Mouse (Mus musculus) G1E (cell line): Measurements from ENCODE around the gene Apoh. TPM values are rescaled to one million over a fixed set of nuclear protein-coding genes. Genes with fewer than 3 reads are reported as not detected.

Source experiments
- ATAC-seq: 2 replicates; pipeline ENCODE4 v1.8.0; 2016; ENCODE audit warnings: mild to moderate bottlenecking; ENCODE audit not compliant: insufficient number of reproducible peaks, poor library complexity, low FRiP score, severe bottlenecking; ENCODE audit errors: extremely low read depth
- DNase-seq: peaks from one replicate; pipeline ENCODE4 v3.0.0; 2012; ENCODE audit warnings: low spot score
- H3K27me3 ChIP-seq: 2 replicates; pipeline ENCODE4 v1.6.1; 2012; ENCODE audit warnings: mild to moderate bottlenecking, low read length, inconsistent platforms; ENCODE audit not compliant: insufficient read depth
- H3K36me3 ChIP-seq: replicated peaks from 2 replicates; pipeline ENCODE3; 2012; ENCODE audit warnings: mild to moderate bottlenecking, inconsistent platforms
- H3K4me1 ChIP-seq: 2 replicates; pipeline ENCODE4 v1.6.1; 2012; ENCODE audit warnings: low read depth, low read length, inconsistent platforms, mixed read lengths; ENCODE audit not compliant: insufficient read depth
- H3K4me3 ChIP-seq: 2 replicates; pipeline ENCODE4 v1.5.1; 2012; ENCODE audit warnings: low read depth, mild to moderate bottlenecking, inconsistent platforms, low read length, moderate library complexity, mixed read lengths
- H3K9me3 ChIP-seq: replicated peaks from 2 replicates; pipeline ENCODE4 v1.6.1; 2012; ENCODE audit warnings: inconsistent platforms
- CTCF ChIP-seq: IDR thresholded peaks from 2 replicates; pipeline ENCODE4 v1.5.1; 2012; ENCODE audit warnings: low read depth, low read length, inconsistent platforms, mixed read lengths
- GATA1 ChIP-seq: IDR thresholded peaks from 2 replicates; pipeline ENCODE4 v1.6.1; 2012; ENCODE audit warnings: borderline replicate concordance, low read length, inconsistent platforms, mixed read lengths
- GATA2 ChIP-seq: IDR thresholded peaks from 2 replicates; pipeline ENCODE4 v1.6.1; 2012; ENCODE audit warnings: low read depth, low read length, inconsistent platforms, borderline replicate concordance
- POLR2AphosphoS5 ChIP-seq: IDR thresholded peaks from 2 replicates; pipeline ENCODE4 v1.6.1; 2012; ENCODE audit warnings: low read depth, low read length, inconsistent platforms; ENCODE audit not compliant: insufficient replicate concordance
- TAL1 ChIP-seq: conservative IDR thresholded peaks from 2 replicates; pipeline ENCODE4 v1.6.1; 2012; ENCODE audit warnings: low read depth, low read length, inconsistent platforms, mixed read lengths
- polyA plus RNA-seq: library from polyadenylated mRNA; stranded (reverse); fragments of >175 nt; gene quantifications from 2 replicates; pipeline ENCODE4 v1.2.3, GENCODE M21; 2012
- total RNA-seq, 2 experiments: library from RNA; stranded (forward) in 1 of 2; stranded (reverse) in 1 of 2; fragments of 200-1000 nt in 1 of 2; fragments of >200 nt in 1 of 2; fragmentation: Nextera tagmentation in 1 of 2; gene quantifications; 2 replicates each; pipeline ENCODE4 v1.2.3; 2014 to 2017

Apoh gene
- total and polyA plus RNA-seq, 3 experiments, result not detected

GRCm38 (mm10) chr11:108309791-108310190 lies 33.4 kb upstream of the Apoh start:
- H3K27me3 ChIP-seq, result no peaks in the 10 kb centered on the region
- no peak for DNase-seq
- H3K4me3 ChIP-seq, result no peak overlapping the region
- H3K9me3 ChIP-seq, result peaks cover 38% of the 10 kb centered on the region
- H3K4me1 ChIP-seq, result no peaks in the 10 kb centered on the region
- no peak for ATAC-seq
- no peaks in the 10 kb centered on the region for H3K36me3 ChIP-seq
- TF ChIP-seq GATA2 (no peak), GATA1 (no peak), TAL1 (no peak), POLR2AphosphoS5 (no peak), CTCF (no peak)

- DNase-seq, result no peak
- peaks cover 34% of the 10 kb centered on the region for H3K9me3 ChIP-seq
- ATAC-seq, result no peak
- TF ChIP-seq GATA2 (no peak), GATA1 (no peak), TAL1 (no peak), CTCF (no peak), POLR2AphosphoS5 (no peak)
- H3K4me1 ChIP-seq, result no peaks in the 10 kb centered on the region
- no peaks in the 10 kb centered on the region for H3K36me3 ChIP-seq
- H3K27me3 ChIP-seq, result no peaks in the 10 kb centered on the region
- H3K4me3 ChIP-seq, result no peak overlapping the region
These were observed 31.2 kb upstream of the Apoh start for GRCm38 (mm10) chr11:108311912-108312311.

- ATAC-seq (no peak), DNase-seq (no peak)
- Histone ChIP-seq H3K4me3 (no peak overlapping the region), H3K27me3 (no peaks in the 10 kb centered on the region), H3K4me1 (no peaks in the 10 kb centered on the region), H3K9me3 (peaks cover 29% of the 10 kb centered on the region), H3K36me3 (no peaks in the 10 kb centered on the region)
- TF ChIP-seq POLR2AphosphoS5, result no peak
- TF ChIP-seq GATA2, result no peak
- TF ChIP-seq CTCF, result no peak
- TF ChIP-seq TAL1, result no peak
- no peak for TF ChIP-seq GATA1
These were observed 30.6 kb upstream of the Apoh start for GRCm38 (mm10) chr11:108312516-108312915.

- peaks cover 32% of the 10 kb centered on the region for H3K9me3 ChIP-seq
- H3K4me1 ChIP-seq, result no peaks in the 10 kb centered on the region
- ATAC-seq (no peak), DNase-seq (no peak)
- TF ChIP-seq GATA2, result no peak
- no peak for TF ChIP-seq POLR2AphosphoS5
- TF ChIP-seq CTCF, result no peak
- TF ChIP-seq TAL1, result no peak
- no peak for TF ChIP-seq GATA1
- H3K4me3 ChIP-seq, result no peak overlapping the region
- H3K27me3 ChIP-seq, result no peaks in the 10 kb centered on the region
- H3K36me3 ChIP-seq, result no peaks in the 10 kb centered on the region
These were observed 27.4 kb upstream of the Apoh start for GRCm38 (mm10) chr11:108315736-108316135.

- TF ChIP-seq CTCF, result no peak
- no peak for TF ChIP-seq POLR2AphosphoS5
- no peak for TF ChIP-seq GATA2
- no peak for TF ChIP-seq TAL1
- no peak for TF ChIP-seq GATA1
- Histone ChIP-seq H3K36me3 (no peaks in the 10 kb centered on the region), H3K27me3 (no peaks in the 10 kb centered on the region), H3K4me3 (no peak overlapping the region), H3K9me3 (peaks cover 31% of the 10 kb centered on the region), H3K4me1 (no peaks in the 10 kb centered on the region)
- DNase-seq, result no peak
- ATAC-seq, result no peak
These were observed 25.3 kb upstream of the Apoh start for GRCm38 (mm10) chr11:108317878-108318277.

GRCm38 (mm10) chr11:108319162-108319561 lies 24.0 kb upstream of the Apoh start:
- no peaks in the 10 kb centered on the region for H3K4me1 ChIP-seq
- peaks cover 31% of the 10 kb centered on the region for H3K9me3 ChIP-seq
- ATAC-seq, result no peak
- H3K4me3 ChIP-seq, result no peak overlapping the region
- DNase-seq, result no peak
- no peak for TF ChIP-seq TAL1
- TF ChIP-seq GATA2, result no peak
- TF ChIP-seq POLR2AphosphoS5, result no peak
- TF ChIP-seq CTCF, result no peak
- TF ChIP-seq GATA1, result no peak
- no peaks in the 10 kb centered on the region for H3K27me3 ChIP-seq
- no peaks in the 10 kb centered on the region for H3K36me3 ChIP-seq

- no peaks in the 10 kb centered on the region for H3K27me3 ChIP-seq
- no peak overlapping the region for H3K4me3 ChIP-seq
- no peaks in the 10 kb centered on the region for H3K36me3 ChIP-seq
- peaks cover 28% of the 10 kb centered on the region for H3K9me3 ChIP-seq
- H3K4me1 ChIP-seq, result no peaks in the 10 kb centered on the region
- TF ChIP-seq TAL1, result no peak
- TF ChIP-seq POLR2AphosphoS5, result no peak
- TF ChIP-seq CTCF, result no peak
- TF ChIP-seq GATA2, result no peak
- no peak for TF ChIP-seq GATA1
- ATAC-seq (no peak), DNase-seq (no peak)
These were observed 22.6 kb upstream of the Apoh start for GRCm38 (mm10) chr11:108320561-108320960.
